Mouse (Mus musculus) heart, adult 11 months (tissue): ENCODE data around the gene Mrln.

Source experiments
- DNase-seq: peaks from one replicate; pipeline ENCODE4 v3.0.0; 2022

Gene Mrln

GRCm38 (mm10) chr10:70204505-70205399 is at the start of gene Mrln:
TSS of gene Mrln (plus strand) at chr10:70204664.
- peak; percentile 90 for DNase-seq

GRCm38 (mm10) chr10:70156431-70157165 is 47.9 kb upstream of the Mrln start:
- DNase-seq = no peak

GRCm38 (mm10) chr10:70159651-70160320 is 44.7 kb upstream of the Mrln start:
- DNase-seq = peak; percentile 89

GRCm38 (mm10) chr10:70160811-70161210 is 43.7 kb upstream of the Mrln start:
- no peak for DNase-seq

GRCm38 (mm10) chr10:70161504-70161903 is 43.0 kb upstream of the Mrln start:
- DNase-seq = no peak

GRCm38 (mm10) chr10:70163681-70164080 is 40.8 kb upstream of the Mrln start:
- no peak for DNase-seq

GRCm38 (mm10) chr10:70165877-70166276 is 38.6 kb upstream of the Mrln start:
- DNase-seq = no peak

GRCm38 (mm10) chr10:70166427-70166826 is 38.0 kb upstream of the Mrln start:
- no peak for DNase-seq

GRCm38 (mm10) chr10:70167625-70168024 is 36.8 kb upstream of the Mrln start:
- DNase-seq = no peak

- peak; percentile 88 for DNase-seq
These were observed 36.1 kb upstream of the Mrln start for GRCm38 (mm10) chr10:70168396-70168795.

GRCm38 (mm10) chr10:70169044-70169443 is 35.4 kb upstream of the Mrln start:
- peak; percentile 92 for DNase-seq

- DNase-seq = peak; percentile 93
These were observed 31.1 kb upstream of the Mrln start for GRCm38 (mm10) chr10:70173314-70173713.

GRCm38 (mm10) chr10:70174494-70175190 is 29.8 kb upstream of the Mrln start:
- no peak for DNase-seq

GRCm38 (mm10) chr10:70180727-70181126 is 23.7 kb upstream of the Mrln start:
- no peak for DNase-seq

GRCm38 (mm10) chr10:70181279-70181972 is 23.0 kb upstream of the Mrln start:
- peak; percentile 93 for DNase-seq

- peak; percentile 98 for DNase-seq
These were observed 21.0 kb upstream of the Mrln start for GRCm38 (mm10) chr10:70183210-70184080.

GRCm38 (mm10) chr10:70186136-70186535 is 18.3 kb upstream of the Mrln start:
- DNase-seq = no peak

GRCm38 (mm10) chr10:70186586-70186985 is 17.9 kb upstream of the Mrln start:
- DNase-seq = peak; percentile 92

- DNase-seq = no peak
These were observed 14.6 kb upstream of the Mrln start for GRCm38 (mm10) chr10:70189864-70190263.

GRCm38 (mm10) chr10:70194283-70194682 is 10.2 kb upstream of the Mrln start:
- no peak for DNase-seq

- DNase-seq = peak; percentile 92
These were observed 9.2 kb upstream of the Mrln start for GRCm38 (mm10) chr10:70195279-70195678.
